Mouse (Mus musculus) lung, postnatal 0 days (tissue): ENCODE data around the gene Fstl5.

Experiments used
- CTCF ChIP-seq: IDR thresholded peaks from 2 replicates; pipeline ENCODE4 v1.5.1; 2016; ENCODE audit warnings: antibody characterized with exemption, mild to moderate bottlenecking
- EP300 ChIP-seq: IDR thresholded peaks from 2 replicates; pipeline ENCODE4 v1.6.1; 2016; ENCODE audit warnings: antibody characterized with exemption, mild to moderate bottlenecking, control low read depth

DNA sequence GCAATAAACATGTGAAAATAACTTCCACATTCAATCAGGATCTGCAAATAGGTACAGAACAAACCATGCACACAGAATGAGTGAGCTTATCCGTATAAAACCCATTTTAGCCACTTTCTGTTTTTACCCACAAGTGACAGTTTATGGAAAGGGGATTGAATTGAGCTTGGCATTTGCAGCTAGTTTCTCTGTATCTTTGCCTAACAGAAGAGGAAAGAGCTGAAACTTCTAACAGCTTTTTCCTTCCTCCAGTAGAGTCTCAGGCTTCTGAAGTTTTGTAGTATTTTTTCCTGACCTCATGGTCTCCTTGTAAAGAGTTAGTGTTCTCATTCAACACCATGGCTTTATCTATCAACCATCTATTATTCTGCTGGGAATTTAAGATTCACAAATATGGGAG, 177.3 kb downstream of the Fstl5 start:
- no peak for TF ChIP-seq CTCF
- TF ChIP-seq EP300 = no peak
